Mouse (Mus musculus) bone marrow, adult 2 months (tissue): ENCODE data around the gene Lsm2. TPM values are rescaled to one million over a fixed set of nuclear protein-coding genes. Genes with fewer than 3 reads are reported as not detected.
"Not testable (repeated sequence)": the region's sequence is repeated elsewhere in the genome, so short reads cannot be mapped to it uniquely, and the experiment has no call there.

Experiments
- H3K27ac ChIP-seq: fragments of 200-500 bp; 2 replicates; pipeline ENCODE4 v1.5.1; 2012; ENCODE audit warnings: low read depth, mild to moderate bottlenecking, control low read depth, inconsistent platforms, low read length; ENCODE audit not compliant: control insufficient read depth, poor library complexity, insufficient read depth
- H3K4me1 ChIP-seq: fragments of 200-500 bp; 2 replicates; pipeline ENCODE4 v1.6.1; 2011; ENCODE audit warnings: low read length; ENCODE audit not compliant: control insufficient read depth, insufficient read depth
- H3K4me3 ChIP-seq: fragments of 200-500 bp; replicated peaks from 2 replicates; pipeline ENCODE3; 2011; ENCODE audit warnings: mild to moderate bottlenecking, low read depth, low read length, control low read depth; ENCODE audit not compliant: control insufficient read depth
- CTCF ChIP-seq: fragments of 200-500 bp; IDR thresholded peaks from 2 replicates; pipeline ENCODE4 v1.5.1; 2011; ENCODE audit warnings: low read length, control low read depth; ENCODE audit not compliant: control insufficient read depth, insufficient read depth
- POLR2A ChIP-seq: fragments of 200-500 bp; IDR thresholded peaks from 2 replicates; pipeline ENCODE4 v1.6.1; 2011; ENCODE audit warnings: low read depth, mild to moderate bottlenecking, control low read depth, low read length, borderline replicate concordance; ENCODE audit not compliant: control insufficient read depth
- WGBS: fragments of 180-500 bp; shearing (Covaris S2); methylation state at CpG from one replicate; pipeline ENCODE4 v1.1.7; 2018; 5-methylcytosine and 5-hydroxymethylcytosine counted together
- polyA plus RNA-seq: library from polyadenylated mRNA; stranded (reverse); fragments of >200 nt; gene quantifications from 2 replicates; pipeline ENCODE4 v1.2.4, GENCODE M21; 2011; ENCODE audit warnings: low replicate concordance; ENCODE audit not compliant: missing spikeins, insufficient read depth, insufficient read length

The Lsm2 gene
- polyA plus RNA-seq, 1 experiment: 84.5 TPM

DNA sequence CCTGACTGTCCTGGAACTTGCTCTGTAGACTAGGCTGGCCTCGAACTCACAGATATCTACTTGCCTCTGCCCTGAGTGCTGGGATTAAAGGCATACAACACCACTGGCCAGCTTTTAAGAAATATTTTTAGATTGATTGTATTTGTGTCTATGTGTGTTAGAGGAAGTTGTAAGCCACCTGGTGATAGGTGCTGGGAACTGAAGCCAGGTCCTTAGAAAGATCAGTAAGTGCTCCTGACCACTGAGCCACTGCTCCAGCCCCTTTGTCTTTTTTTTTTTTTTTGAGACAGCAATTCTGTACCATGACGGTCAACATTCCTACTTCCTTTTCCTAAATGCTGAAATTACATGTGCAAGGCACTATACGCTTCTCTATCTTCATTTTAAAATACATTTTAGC is 28.4 kb upstream of the Lsm2 start:
- 71% methylated on average over 3 of the region's 3 CpGs for WGBS
- no peak overlapping the region for H3K4me3 ChIP-seq
- H3K4me1 ChIP-seq: no peaks in the 10 kb centered on the region; the same call in 1 of the 2 replicates
- H3K27ac ChIP-seq: no peak overlapping the region
- TF ChIP-seq POLR2A (no peak), CTCF (no peak)

DNA sequence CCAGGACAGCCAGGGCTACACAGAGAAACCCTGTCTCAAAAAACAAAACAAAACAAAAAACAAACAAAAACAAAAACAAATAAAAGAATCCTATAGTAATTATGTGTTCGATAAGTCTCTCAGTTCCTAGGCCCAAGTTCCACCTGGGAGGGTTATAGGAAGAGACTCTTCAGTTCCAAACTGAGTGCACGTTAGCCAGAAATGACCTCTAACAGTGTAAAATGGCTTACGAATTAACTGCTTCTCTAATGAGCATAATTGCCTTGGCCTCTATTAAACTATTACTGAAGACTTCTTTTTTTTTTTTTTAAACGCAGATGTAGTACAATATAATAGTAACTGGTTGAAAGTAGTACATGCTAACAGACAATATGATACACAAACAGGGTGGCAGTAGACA is 27.8 kb upstream of the Lsm2 start:
- Histone ChIP-seq H3K4me3 (no peak overlapping the region), H3K4me1 (no peaks in the 10 kb centered on the region; the same call in 1 of the 2 replicates), H3K27ac (no peak overlapping the region)
- TF ChIP-seq POLR2A (no peak), CTCF (no peak)
- 89% methylated on average over 4 of the region's 4 CpGs for WGBS

DNA sequence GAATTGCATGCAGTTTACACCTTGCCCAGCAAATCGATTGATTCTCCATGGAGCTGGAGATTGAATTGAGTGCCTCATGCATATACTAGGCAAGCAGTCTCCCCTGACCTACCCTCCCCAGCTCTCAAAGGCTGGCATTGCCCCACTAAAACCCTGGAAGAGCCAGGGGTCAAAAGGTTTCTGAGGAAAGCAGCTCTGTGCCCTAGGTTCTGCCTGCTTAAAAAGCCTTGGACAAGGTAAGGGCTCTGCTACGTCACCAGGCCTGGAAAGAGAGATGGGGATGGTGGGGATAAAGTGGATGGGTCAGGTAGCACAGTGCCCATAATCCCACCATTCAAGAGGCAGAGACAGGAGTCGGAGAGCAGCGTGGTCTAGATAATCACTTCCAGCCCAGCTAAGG is 26.8 kb upstream of the Lsm2 start:
- 79% methylated on average over 4 of the region's 4 CpGs for WGBS
- TF ChIP-seq CTCF (no peak), POLR2A (no peak)
- no peaks in the 10 kb centered on the region; the same call in 1 of the 2 replicates for H3K4me1 ChIP-seq

GRCm38 (mm10) chr17:34955884-34956283 is 25.8 kb upstream of the Lsm2 start:
- TF ChIP-seq POLR2A: no peak
- TF ChIP-seq CTCF: no peak
- no peak overlapping the region for H3K27ac ChIP-seq
- H3K4me3 ChIP-seq: no peak overlapping the region
- H3K4me1 ChIP-seq: no peaks in the 10 kb centered on the region; the same call in 1 of the 2 replicates
- WGBS: 75% methylated on average over 3 of the region's 3 CpGs

More for the DNA sequence above, 26.8 kb upstream of the Lsm2 start:
- no peak overlapping the region for H3K4me3 ChIP-seq
- no peak overlapping the region for H3K27ac ChIP-seq

GRCm38 (mm10) chr17:34956340-34956739 is 25.3 kb upstream of the Lsm2 start:
- TF ChIP-seq CTCF: no peak
- no peak for TF ChIP-seq POLR2A
- Histone ChIP-seq H3K4me3 (no peak overlapping the region), H3K27ac (no peak overlapping the region), H3K4me1 (no peaks in the 10 kb centered on the region; the same call in 1 of the 2 replicates)
- 14% methylated on average over 1 of the region's 1 CpGs for WGBS

DNA sequence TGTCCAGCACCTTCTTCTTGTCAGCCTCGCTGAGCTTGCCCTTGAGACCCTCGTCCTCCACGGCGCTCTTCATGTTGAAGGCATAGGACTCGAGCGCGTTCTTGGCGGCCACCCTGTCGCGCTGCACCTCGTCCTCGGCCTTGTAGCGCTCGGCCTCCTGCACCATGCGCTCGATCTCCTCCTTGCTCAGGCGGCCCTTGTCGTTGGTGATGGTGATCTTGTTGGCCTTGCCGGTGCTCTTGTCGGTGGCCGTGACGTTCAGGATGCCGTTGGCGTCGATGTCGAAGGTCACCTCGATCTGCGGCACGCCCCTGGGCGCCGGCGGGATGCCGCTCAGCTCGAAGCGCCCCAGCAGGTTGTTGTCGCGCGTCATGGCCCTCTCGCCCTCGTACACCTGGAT is 24.4 kb upstream of the Lsm2 start:
- not testable (repeated sequence) for H3K4me1 ChIP-seq, H3K4me3 ChIP-seq, H3K27ac ChIP-seq
- WGBS: 18% methylated on average over 40 of the region's 40 CpGs

DNA sequence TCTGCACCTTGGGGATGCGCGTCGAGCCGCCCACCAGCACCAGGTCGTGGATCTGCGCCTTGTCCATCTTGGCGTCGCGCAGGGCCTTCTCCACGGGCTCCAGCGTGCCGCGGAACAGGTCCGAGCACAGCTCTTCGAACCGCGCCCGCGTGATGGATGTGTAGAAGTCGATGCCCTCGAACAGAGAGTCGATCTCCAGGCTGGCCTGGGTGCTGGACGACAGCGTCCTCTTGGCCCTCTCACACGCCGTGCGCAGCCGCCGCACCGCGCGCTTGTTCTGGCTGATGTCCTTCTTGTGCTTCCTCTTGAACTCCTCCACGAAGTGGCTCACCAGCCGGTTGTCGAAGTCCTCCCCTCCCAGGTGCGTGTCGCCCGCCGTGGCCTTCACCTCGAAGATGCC is 23.7 kb upstream of the Lsm2 start:
- not testable (repeated sequence) for H3K4me1 ChIP-seq, H3K27ac ChIP-seq, H3K4me3 ChIP-seq
- 23% methylated on average over 25 of the region's 40 CpGs for WGBS

DNA sequence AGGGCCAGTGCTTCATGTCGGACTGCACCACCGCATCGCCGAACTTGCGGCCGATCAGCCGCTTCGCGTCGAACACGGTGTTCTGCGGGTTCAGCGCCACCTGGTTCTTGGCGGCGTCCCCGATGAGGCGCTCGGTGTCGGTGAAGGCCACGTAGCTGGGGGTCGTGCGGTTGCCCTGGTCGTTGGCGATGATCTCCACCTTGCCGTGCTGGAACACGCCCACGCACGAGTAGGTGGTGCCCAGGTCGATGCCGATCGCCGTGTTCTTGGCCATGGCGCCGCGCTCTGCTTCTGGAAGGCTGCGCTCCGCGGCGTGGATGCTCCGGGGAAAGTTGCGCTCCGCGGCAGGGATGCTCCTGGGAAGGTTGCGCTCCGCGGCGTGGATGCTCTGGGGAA is 22.9 kb upstream of the Lsm2 start:
- not testable (repeated sequence) for H3K27ac ChIP-seq, H3K4me1 ChIP-seq
- 2% methylated on average over 38 of the region's 47 CpGs for WGBS
- peak overlapping the region; percentile 28 for H3K4me3 ChIP-seq

DNA sequence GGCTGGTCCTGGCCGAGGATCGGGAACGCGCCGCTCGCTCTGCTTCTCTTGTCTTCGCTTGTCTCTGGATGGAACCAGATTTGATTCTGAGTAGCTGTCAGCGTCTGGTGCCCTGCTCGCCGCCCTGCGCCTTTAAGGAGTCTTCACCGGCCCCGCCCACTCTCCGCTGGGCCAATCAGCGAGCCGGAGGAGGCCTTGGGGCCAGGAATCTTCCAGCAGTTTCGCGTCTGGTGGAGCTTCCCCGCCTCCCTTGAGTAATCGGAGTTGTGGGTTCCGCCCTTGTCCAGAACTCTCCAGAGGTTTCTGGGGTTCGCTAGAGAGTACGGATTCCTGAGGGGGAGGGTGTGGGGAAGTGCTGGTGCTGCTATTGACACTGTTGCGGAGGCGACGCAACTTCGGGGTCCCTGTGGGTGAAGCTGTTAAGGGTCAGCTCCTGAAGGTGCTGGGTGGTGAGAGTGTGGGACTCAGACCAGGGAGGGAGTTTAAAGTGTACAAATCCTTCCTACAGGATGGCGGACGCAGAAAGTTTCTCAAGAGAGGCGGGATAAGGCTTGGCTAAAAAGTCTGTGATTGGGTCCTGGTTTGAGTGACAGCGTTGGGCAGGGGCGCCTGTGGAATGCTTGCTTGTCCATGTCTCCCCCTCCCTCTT is 22.4 kb upstream of the Lsm2 start, which contains the start of gene Hspa1b:
Gene Hspa1b (minus strand): TSS at position 109 of the 649 bp plus-strand sequence.
- H3K4me1 ChIP-seq: not testable (repeated sequence)
- peak within 1 kb of the TSS; percentile 77 for H3K4me3 ChIP-seq
- peak; percentile 54; the same call in 1 of the 2 replicates for TF ChIP-seq POLR2A
- under 1% methylated on average over 30 of the region's 32 CpGs for WGBS
- H3K27ac ChIP-seq: peak within 1 kb of the TSS; percentile 77
